Mouse (Mus musculus) embryonic stem cell, embryonic (primary cell): Measurements from ENCODE around the gene Zfp142.

Experiments
- CTCF ChIA-PET, 4 experiments: fragments of 300-600 bp in 2 of 4; fragments of 350-600 bp in 2 of 4; sonication (Branson Sonifier 250); formaldehyde crosslinking; loops; one replicate each; lab custom pipeline; 2022; ENCODE audit warnings: inconsistent platforms in 2 of 4; lab: Charles Lee
- POLR2A ChIA-PET, 4 experiments: fragments of 300-600 bp in 2 of 4; fragments of 350-600 bp in 2 of 4; sonication (Branson Sonifier 250); formaldehyde crosslinking; loops; one replicate each; lab custom pipeline; 2022; ENCODE audit warnings: antibody characterized with exemption in 4 of 4, inconsistent platforms in 1 of 4; lab: Charles Lee

Zfp142 gene

DNA sequence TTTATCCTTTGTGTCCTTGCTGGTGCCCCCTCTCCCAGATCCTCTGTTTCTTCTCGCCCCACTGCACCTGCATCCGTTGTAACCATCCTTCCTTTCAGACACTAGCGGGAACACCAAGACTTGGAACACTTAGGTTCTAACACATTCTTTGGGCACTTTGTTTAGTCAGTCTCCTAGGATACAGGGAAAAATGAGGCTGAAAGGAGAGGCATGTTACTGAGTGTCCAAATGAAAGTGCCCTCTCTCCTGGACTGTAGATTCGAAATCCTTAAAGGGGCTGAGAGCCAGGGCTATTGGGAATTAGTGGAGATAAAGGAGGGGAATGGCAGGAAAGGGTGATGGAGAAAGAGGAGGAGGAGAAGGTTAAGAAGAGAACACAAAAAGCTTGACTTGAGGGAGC, 43.9 kb downstream of the Zfp142 start, which contains the start of gene Usp37:
Gene Usp37, minus strand, starts transcription at position 101 of the 400 bp plus-strand sequence.
- ChIA-PET POLR2A (interaction anchor here in 1 of 4 experiments (1.5 kb wide), 1 partner anchor 16 kb away, joined by 5 read pairs; no protein-coding TSS in a partner anchor), CTCF (interaction anchor here in 1 of 4 experiments (0.6 kb wide), 1 partner anchor 9 kb away, joined by 3 read pairs; no protein-coding TSS in a partner anchor)

DNA sequence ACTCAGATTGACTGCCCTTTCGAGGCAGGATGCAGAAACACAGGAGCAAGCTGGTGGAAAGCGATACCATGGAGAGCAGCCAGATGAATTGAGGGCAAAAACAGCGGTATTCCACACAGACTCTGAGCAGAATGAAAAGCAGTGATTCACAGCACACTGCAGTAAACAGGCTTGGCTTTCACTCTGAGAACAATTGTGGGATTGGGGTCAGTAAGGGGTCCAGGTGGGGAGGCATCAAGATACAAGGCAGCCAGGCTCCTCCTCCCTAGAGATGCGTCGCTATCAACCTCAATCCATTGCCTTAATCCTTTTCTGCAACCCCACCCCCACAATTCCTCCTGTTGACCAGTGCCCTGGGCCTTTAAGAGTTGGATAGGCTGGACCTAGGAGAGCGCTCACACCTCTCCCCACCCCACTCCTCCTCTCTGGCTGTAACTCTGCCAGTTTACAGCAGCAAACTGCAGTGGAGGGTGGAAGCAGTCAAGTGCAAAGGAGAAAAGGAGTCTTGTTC, 45.5 kb downstream of the Zfp142 start, which contains the start of gene Plcd4:
Gene Plcd4, plus strand, starts transcription at position 438 of the 511 bp plus-strand sequence.
- ChIA-PET CTCF (no interaction called here), POLR2A (interaction anchor here in 2 of 4 experiments (1.2 to 1.6 kb wide), 2 partner anchors 19 to 85 kb away, joined by 4 to 5 read pairs; no protein-coding TSS in a partner anchor)

DNA sequence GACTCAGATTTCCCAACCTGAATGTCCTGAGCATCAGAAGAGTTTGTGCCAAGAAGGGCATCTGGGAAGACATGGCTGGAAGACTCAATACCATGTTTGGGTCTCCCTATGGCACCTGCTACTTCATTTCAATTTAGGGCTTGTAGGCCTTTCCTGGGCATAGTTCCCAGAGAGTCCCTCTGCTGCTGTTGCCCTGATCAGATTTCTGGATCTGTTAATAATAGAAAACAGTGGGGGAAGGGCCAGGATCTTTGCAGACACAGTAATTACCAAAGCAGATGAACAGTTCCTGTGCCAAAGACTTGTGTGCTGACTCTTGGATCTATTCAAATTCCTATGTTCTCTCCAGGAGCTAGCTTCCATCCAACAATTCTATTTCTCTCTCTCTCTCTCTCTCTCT, 49.4 kb downstream of the Zfp142 start:
- ChIA-PET CTCF (no interaction called here), POLR2A (interaction anchor here in 2 of 4 experiments (0.6 to 3.0 kb wide), 2 partner anchors 16 to 216 kb away, joined by 4 to 10 read pairs; no protein-coding TSS in a partner anchor)

DNA sequence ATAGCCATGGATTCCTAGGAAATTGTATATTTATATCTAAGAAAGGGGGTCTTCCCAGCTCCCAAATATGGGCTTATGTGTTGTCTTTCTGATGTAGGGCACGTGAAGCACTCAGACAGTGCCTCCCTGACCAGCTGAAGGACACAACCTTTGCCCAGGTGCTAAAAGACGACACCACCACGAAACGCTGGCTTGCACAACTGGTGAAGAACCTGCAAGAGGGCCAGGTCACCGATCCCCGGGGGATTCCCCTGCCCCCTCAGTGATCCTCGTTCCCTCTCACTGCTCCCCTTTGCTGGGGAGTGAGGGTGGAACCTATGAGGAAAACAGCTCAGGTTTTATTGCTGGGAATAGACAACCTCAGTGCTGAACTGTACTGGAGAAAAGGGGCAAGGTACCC, 59.5 kb downstream of the Zfp142 start:
- ChIA-PET CTCF (no interaction called here), POLR2A (interaction anchor here in 2 of 4 experiments (1.1 to 2.1 kb wide), 5 partner anchors 12 to 33 kb away, joined by 3 to 6 read pairs (median 3); partner anchors contain the start of gene Usp37 (in 1 of the 2))

DNA sequence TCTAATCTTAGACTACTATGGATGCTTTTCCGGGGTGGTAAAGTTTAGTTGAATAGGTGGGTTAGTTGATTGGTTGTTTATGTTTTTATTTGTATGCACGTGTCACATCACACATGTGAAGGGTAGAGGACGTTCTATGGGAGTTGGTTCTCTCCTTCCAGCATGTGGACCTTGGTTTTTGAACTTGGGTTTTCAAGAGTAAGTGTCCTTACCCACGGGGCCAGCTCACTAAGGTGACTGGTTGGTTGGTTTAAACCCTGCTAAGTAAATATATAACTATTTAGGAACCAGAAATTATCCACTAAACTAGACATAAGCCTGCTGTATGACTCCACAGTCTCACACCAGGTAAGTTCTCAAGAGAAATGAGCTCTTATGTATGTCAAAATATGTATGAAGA, 63.3 kb downstream of the Zfp142 start:
- CTCF ChIA-PET, result no interaction called here

DNA sequence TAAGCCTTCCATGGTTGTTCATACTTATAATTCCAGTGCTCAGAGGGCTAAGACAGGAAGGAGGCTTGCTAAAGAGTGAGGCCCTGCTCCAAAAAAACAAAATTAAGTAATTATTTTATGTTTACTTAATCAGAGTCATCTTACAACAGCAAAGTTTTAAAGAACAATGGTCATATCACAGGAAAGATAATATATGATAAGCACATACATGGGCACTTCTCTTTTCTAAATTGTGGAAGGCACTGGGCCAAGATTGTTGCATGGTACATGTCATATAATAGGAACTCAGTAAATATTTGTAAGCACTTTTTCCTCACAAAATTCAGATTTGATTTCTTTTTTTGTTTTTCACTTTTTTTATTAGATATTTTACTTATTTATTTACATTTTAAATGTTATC, 68.2 kb downstream of the Zfp142 start:
- POLR2A ChIA-PET, result interaction anchor here in 3 of 4 experiments (0.5 to 2.0 kb wide), 8 partner anchors 9 to 49 kb away, joined by 3 to 11 read pairs (median 4); partner anchors contain the start of gene Cnot9 (in 1 of the 3)
- CTCF ChIA-PET, result no interaction called here

More for the DNA sequence above, 63.3 kb downstream of the Zfp142 start:
- POLR2A ChIA-PET, result interaction anchor here in 2 of 4 experiments (1.0 to 2.0 kb wide), 6 partner anchors 9 to 30 kb away, joined by 3 to 10 read pairs (median 4); partner anchors contain the start of gene Cnot9 (in 2 of the 2)
